Mouse (Mus musculus) heart, embryonic 16.5 days (tissue): Measurements from ENCODE around the gene Apol8. TPM values are rescaled to one million over a fixed set of nuclear protein-coding genes. Genes with fewer than 3 reads are reported as not detected.

Experiments
- ATAC-seq: fragments of 200-750 bp; cut with Nextera tagmentation; replicated peaks from 2 replicates; pipeline ENCODE4 v1.8.0; 2017; ENCODE audit warnings: moderate number of reproducible peaks; ENCODE audit not compliant: insufficient read depth, low FRiP score; ENCODE audit errors: extremely low read depth
- H3K27ac ChIP-seq: fragments of 300-500 bp; sonication (generic); 2 replicates; pipeline ENCODE4 v1.5.1; 2014; ENCODE audit warnings: mild to moderate bottlenecking, low read length, control low read depth, moderate library complexity
- H3K27me3 ChIP-seq: fragments of 300-500 bp; sonication (generic); 2 replicates; pipeline ENCODE4 v1.6.1; 2014; ENCODE audit warnings: low read length, mixed read lengths; ENCODE audit not compliant: control insufficient read depth, insufficient read depth
- H3K36me3 ChIP-seq: fragments of 300-500 bp; sonication (generic); 2 replicates; pipeline ENCODE4 v1.6.1; 2014; ENCODE audit not compliant: control insufficient read depth, insufficient read depth
- H3K4me1 ChIP-seq: fragments of 300-500 bp; sonication (generic); 2 replicates; pipeline ENCODE4 v1.6.1; 2014; ENCODE audit warnings: low read length, mixed read lengths; ENCODE audit not compliant: control insufficient read depth, insufficient read depth
- H3K4me2 ChIP-seq: fragments of 300-500 bp; sonication (generic); 2 replicates; pipeline ENCODE4 v1.6.1; 2014; ENCODE audit warnings: low read depth, mild to moderate bottlenecking, control low read depth, low read length
- H3K4me3 ChIP-seq: fragments of 300-500 bp; sonication (generic); 2 replicates; pipeline ENCODE4 v1.5.1; 2014; ENCODE audit warnings: mild to moderate bottlenecking, control low read depth, low read length
- H3K9ac ChIP-seq: fragments of 300-500 bp; sonication (generic); 2 replicates; pipeline ENCODE4 v1.6.1; 2014; ENCODE audit warnings: low read length, control low read depth
- H3K9me3 ChIP-seq: fragments of 300-500 bp; sonication (generic); replicated peaks from 2 replicates; pipeline ENCODE4 v1.6.1; 2016; ENCODE audit warnings: low read length; ENCODE audit not compliant: control insufficient read depth
- WGBS: fragments of 180-500 bp; shearing (Covaris S2); extraction: QIAGEN DNeasy Blood & Tissue Kit; methylation state at CpG from one replicate; pipeline ENCODE4 v1.1.7; 2014; 5-methylcytosine and 5-hydroxymethylcytosine counted together
- polyA plus RNA-seq: library from polyadenylated mRNA; unstranded; fragments of >200 nt; fragmentation: Nextera tagmentation; extraction: Ambion mirVana; gene quantifications from 2 replicates; pipeline ENCODE4 v1.2.1, GENCODE M21; 2015

The Apol8 gene
- polyA plus RNA-seq, 1 experiment from 2014 or later: 0.05 TPM

- Histone ChIP-seq H3K4me2 (no peak overlapping the region), H3K27me3 (no peaks in the 10 kb centered on the region), H3K9me3 (no peaks in the 10 kb centered on the region), H3K9ac (no peak overlapping the region), H3K36me3 (peaks cover 64% of the 10 kb centered on the region), H3K4me1 (no peaks in the 10 kb centered on the region), H3K4me3 (no peak overlapping the region), H3K27ac (no peak overlapping the region)
- no peak for ATAC-seq
- 75% methylated on average over 22 of the region's 22 CpGs for WGBS
Observed at GRCm38 (mm10) chr15:77761561-77762380, 5.0 kb upstream of the Apol8 start.

DNA sequence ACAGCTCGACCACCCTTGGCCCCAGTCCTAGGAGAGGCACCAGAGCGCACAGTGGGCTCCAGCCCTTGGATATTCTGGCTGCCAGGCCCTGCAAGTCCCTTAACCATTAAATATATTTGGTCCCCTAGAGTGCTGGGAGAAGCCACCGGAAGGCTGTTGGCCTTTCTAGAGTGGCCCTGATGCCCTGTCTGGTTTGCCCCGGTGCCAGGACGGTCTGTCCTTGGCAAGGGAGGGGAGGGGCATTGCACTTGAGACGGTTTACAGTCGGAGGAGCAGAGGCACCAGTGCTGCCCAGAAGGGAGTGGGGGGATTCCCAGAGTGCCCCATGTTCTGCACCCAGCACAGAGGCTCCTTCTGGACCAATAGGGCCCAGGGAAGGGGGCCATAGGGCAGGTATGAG lies 4.3 kb upstream of the Apol8 start:
- no peaks in the 10 kb centered on the region for H3K27me3 ChIP-seq
- no peak for ATAC-seq
- 94% methylated on average over 7 of the region's 7 CpGs for WGBS
- no peak overlapping the region for H3K9ac ChIP-seq
- H3K27ac ChIP-seq: no peak overlapping the region
- no peak overlapping the region for H3K4me2 ChIP-seq
- no peak overlapping the region for H3K4me3 ChIP-seq
- H3K9me3 ChIP-seq: no peaks in the 10 kb centered on the region
- peaks cover 57% of the 10 kb centered on the region for H3K36me3 ChIP-seq
- H3K4me1 ChIP-seq: no peaks in the 10 kb centered on the region

- ATAC-seq: no peak
- H3K4me3 ChIP-seq: no peak overlapping the region
- H3K9me3 ChIP-seq: no peaks in the 10 kb centered on the region
- H3K27ac ChIP-seq: no peak overlapping the region
- no peaks in the 10 kb centered on the region for H3K27me3 ChIP-seq
- 94% methylated on average over 16 of the region's 16 CpGs for WGBS
- peaks cover 47% of the 10 kb centered on the region for H3K36me3 ChIP-seq
- no peaks in the 10 kb centered on the region for H3K4me1 ChIP-seq
- H3K9ac ChIP-seq: no peak overlapping the region
- H3K4me2 ChIP-seq: no peak overlapping the region
Observed at GRCm38 (mm10) chr15:77760037-77760436, 3.2 kb upstream of the Apol8 start.

GRCm38 (mm10) chr15:77757586-77758226 lies 903 bp upstream of the Apol8 start:
- ATAC-seq: no peak
- Histone ChIP-seq H3K9ac (no peak overlapping the region), H3K27me3 (no peaks in the 10 kb centered on the region), H3K9me3 (no peaks in the 10 kb centered on the region), H3K4me1 (no peaks in the 10 kb centered on the region; the same call in 1 of the 2 replicates), H3K36me3 (peaks cover 25% of the 10 kb centered on the region), H3K4me2 (no peak overlapping the region), H3K4me3 (no peak overlapping the region), H3K27ac (no peak overlapping the region)
- WGBS: 69% methylated on average over 4 of the region's 4 CpGs

- H3K4me3 ChIP-seq: no peak overlapping the region
- H3K9me3 ChIP-seq: no peaks in the 10 kb centered on the region
- no peak overlapping the region for H3K9ac ChIP-seq
- H3K4me2 ChIP-seq: no peak overlapping the region
- ATAC-seq: no peak
- peaks cover 12% of the 10 kb centered on the region for H3K36me3 ChIP-seq
- H3K4me1 ChIP-seq: no peaks in the 10 kb centered on the region; the same call in 1 of the 2 replicates
- H3K27me3 ChIP-seq: no peaks in the 10 kb centered on the region
- 66% methylated on average over 2 of the region's 2 CpGs for whole genome bisulfite sequencing
- no peak overlapping the region for H3K27ac ChIP-seq
Observed at GRCm38 (mm10) chr15:77756081-77756480, 722 bp downstream of the Apol8 start.

DNA sequence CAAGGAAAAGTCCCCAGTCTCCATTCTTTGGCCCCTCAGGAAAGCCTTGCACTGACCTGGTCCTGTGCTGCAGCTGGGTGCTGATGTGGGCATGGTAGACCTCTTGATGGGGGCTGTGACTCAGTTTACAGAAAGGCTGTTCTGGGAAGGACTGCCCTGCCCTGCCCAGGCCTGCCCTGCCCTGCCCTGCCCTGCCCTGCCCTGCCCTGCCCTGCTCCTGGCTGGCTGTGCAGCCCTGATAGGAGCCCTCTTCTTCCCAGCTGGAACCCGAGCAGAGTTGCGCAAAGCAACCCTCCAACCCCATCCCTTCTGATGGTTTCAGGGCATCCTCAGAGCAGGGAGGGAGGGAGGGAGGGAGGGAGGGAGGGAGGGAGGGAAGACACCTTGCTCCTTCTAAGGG lies 1.7 kb downstream of the Apol8 start:
- 40% methylated on average over 1 of the region's 2 CpGs for WGBS
- H3K27me3 ChIP-seq: no peaks in the 10 kb centered on the region
- H3K9ac ChIP-seq: no peak overlapping the region
- no peak overlapping the region for H3K4me3 ChIP-seq
- no peak overlapping the region for H3K27ac ChIP-seq
- no peak overlapping the region for H3K4me2 ChIP-seq
- no peaks in the 10 kb centered on the region; the same call in 1 of the 2 replicates for H3K4me1 ChIP-seq
- H3K9me3 ChIP-seq: no peaks in the 10 kb centered on the region
- no peak for ATAC-seq
- peaks cover 4% of the 10 kb centered on the region for H3K36me3 ChIP-seq

- no peak for ATAC-seq
- no peak overlapping the region for H3K27ac ChIP-seq
- H3K36me3 ChIP-seq: no peaks in the 10 kb centered on the region
- H3K9ac ChIP-seq: no peak overlapping the region
- WGBS: 51% methylated on average over 11 of the region's 11 CpGs
- H3K27me3 ChIP-seq: no peaks in the 10 kb centered on the region
- no peak overlapping the region for H3K4me3 ChIP-seq
- no peaks in the 10 kb centered on the region; the same call in 1 of the 2 replicates for H3K9me3 ChIP-seq
- H3K4me1 ChIP-seq: no peaks in the 10 kb centered on the region; the same call in 1 of the 2 replicates
- H3K4me2 ChIP-seq: no peak overlapping the region
Observed at GRCm38 (mm10) chr15:77752443-77752842, 4.4 kb downstream of the Apol8 start.

DNA sequence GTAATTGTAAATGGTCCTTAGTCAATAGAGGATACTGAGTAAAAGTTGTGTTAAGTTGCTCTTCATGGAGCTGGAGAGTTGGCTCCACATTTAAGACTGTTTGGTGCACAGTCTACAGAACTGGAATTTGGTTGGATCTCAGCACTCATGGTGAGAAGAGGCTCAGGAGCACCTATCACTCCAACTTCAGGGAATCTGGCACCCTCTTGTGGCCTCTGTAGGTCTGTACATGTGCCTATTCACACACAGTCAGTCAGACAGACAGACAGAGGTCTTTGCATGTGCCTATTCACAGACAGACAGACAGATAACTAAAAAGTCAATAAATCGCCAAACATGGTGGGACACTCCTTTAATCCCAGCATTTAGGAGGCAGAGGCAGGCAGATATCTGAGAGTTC lies 6.3 kb downstream of the Apol8 start:
- H3K27ac ChIP-seq: no peak overlapping the region
- no peak overlapping the region for H3K4me2 ChIP-seq
- no peak for ATAC-seq
- H3K27me3 ChIP-seq: no peaks in the 10 kb centered on the region
- 31% methylated on average over 1 of the region's 1 CpGs for WGBS
- no peaks in the 10 kb centered on the region; the same call in 1 of the 2 replicates for H3K9me3 ChIP-seq
- H3K4me1 ChIP-seq: no peaks in the 10 kb centered on the region; the same call in 1 of the 2 replicates
- H3K9ac ChIP-seq: no peak overlapping the region
- no peak overlapping the region for H3K4me3 ChIP-seq
- H3K36me3 ChIP-seq: no peaks in the 10 kb centered on the region

DNA sequence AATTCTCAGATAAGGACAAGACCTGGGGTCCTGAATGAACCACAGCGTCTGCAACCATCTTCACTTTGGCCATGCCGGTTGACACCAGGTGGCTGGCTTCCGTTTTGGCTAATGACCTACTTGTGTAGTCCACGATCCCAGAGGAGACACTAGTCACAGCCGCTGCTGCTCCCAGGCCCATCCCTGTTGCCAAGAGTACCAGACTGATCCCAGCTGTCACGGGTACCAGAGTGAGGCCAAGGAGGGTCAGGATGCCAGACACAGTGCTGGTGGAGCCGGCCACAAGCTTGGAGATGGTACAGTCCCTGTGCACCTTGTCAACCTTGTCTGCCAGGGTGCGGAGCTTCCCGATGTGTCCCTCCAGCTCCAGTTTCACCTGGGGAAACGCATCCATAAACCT lies 7.1 kb downstream of the Apol8 start:
- Histone ChIP-seq H3K9me3 (no peaks in the 10 kb centered on the region; the same call in 1 of the 2 replicates), H3K9ac (no peak overlapping the region), H3K4me2 (no peak overlapping the region), H3K27me3 (no peaks in the 10 kb centered on the region), H3K4me1 (no peaks in the 10 kb centered on the region; the same call in 1 of the 2 replicates), H3K27ac (no peak overlapping the region), H3K4me3 (no peak overlapping the region), H3K36me3 (no peaks in the 10 kb centered on the region)
- WGBS: 86% methylated on average over 10 of the region's 10 CpGs
- no peak for ATAC-seq
